Mouse (Mus musculus) C2C12 (cell line): ENCODE measurements around the gene Degs2.

ENCODE experiments used
- CEBPB ChIP-seq: IDR thresholded peaks from one replicate; pipeline ENCODE4 v1.6.1; 2011; ENCODE audit warnings: low read depth, mild to moderate bottlenecking, control low read depth, moderate library complexity
- CTCF ChIP-seq: IDR thresholded peaks from one replicate; pipeline ENCODE4 v1.5.1; 2011; ENCODE audit not compliant: control insufficient read depth, insufficient read depth, insufficient read length
- FOSL1 ChIP-seq: IDR thresholded peaks from one replicate; pipeline ENCODE4 v1.8.0; 2011; ENCODE audit warnings: mild to moderate bottlenecking, low read length; ENCODE audit not compliant: poor library complexity, insufficient read depth, severe bottlenecking
- MAX ChIP-seq: IDR thresholded peaks from one replicate; pipeline ENCODE4 v1.6.1; 2011; ENCODE audit warnings: mild to moderate bottlenecking, control low read depth
- MYOD1 ChIP-seq: IDR thresholded peaks from one replicate; pipeline ENCODE4 v1.6.1; 2011; ENCODE audit warnings: low read depth; ENCODE audit not compliant: control insufficient read depth, insufficient read length
- MYOG ChIP-seq: IDR thresholded peaks from one replicate; pipeline ENCODE4 v1.6.1; 2011; ENCODE audit not compliant: control insufficient read depth, insufficient read length; ENCODE audit errors: extremely low read depth
- USF1 ChIP-seq: IDR thresholded peaks from one replicate; pipeline ENCODE4 v1.6.1; 2011; ENCODE audit warnings: low read depth, mild to moderate bottlenecking, control low read depth, moderate library complexity

DNA sequence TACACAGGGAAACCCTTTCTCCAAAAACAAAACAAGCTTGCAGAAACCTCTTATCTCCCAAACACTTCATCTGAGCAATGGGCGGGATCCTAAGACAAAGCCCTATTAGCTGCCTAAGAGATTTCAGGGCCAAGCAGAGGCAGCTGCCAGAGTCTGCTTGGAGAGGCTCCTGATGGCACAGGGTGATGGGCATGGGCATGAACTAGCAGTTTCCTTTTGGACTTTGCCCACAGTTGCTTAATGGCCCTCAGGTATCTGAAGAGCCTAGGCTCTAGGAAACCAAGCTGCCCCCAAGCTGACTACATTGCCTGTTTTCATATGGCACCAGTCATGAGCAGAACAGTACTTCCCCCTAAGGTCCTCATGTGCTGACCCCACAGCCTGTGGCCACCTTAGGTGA lies 7.9 kb downstream of the Degs2 start:
- TF ChIP-seq CTCF = no peak
- no peak for TF ChIP-seq USF1
- TF ChIP-seq MYOD1 = no peak
- TF ChIP-seq MAX = no peak
- TF ChIP-seq MYOG = no peak
- no peak for TF ChIP-seq FOSL1
- TF ChIP-seq CEBPB = no peak
